Mouse (Mus musculus): ENCODE results near the gene Aprt. TPM values are rescaled to one million over a fixed set of nuclear protein-coding genes. Genes with fewer than 3 reads are reported as not detected.

The Aprt gene
- polyA plus RNA-seq, 1 experiment from 2014 or later: 545 TPM

Other genes starting within 250 kb of the Aprt start
- gene Trhr2, start 216.2 kb downstream of the Aprt start, polyA plus RNA-seq (2015; fragmentation: Nextera tagmentation; extraction: Ambion mirVana): not detected in 2 replicates
- 53.9 and 54.0 TPM in 2 replicates for gene Zc3h18, start 200.3 kb downstream of the Aprt start, polyA plus RNA-seq (2015; fragmentation: Nextera tagmentation; extraction: Ambion mirVana)
- gene Il17c, start 154.9 kb downstream of the Aprt start, polyA plus RNA-seq (2015; fragmentation: Nextera tagmentation; extraction: Ambion mirVana): not detected in 2 replicates
- gene Cyba, start 144.0 kb downstream of the Aprt start, polyA plus RNA-seq (2015; fragmentation: Nextera tagmentation; extraction: Ambion mirVana): 307 and 314 TPM in 2 replicates
- 60.2 and 68.3 TPM in 2 replicates for gene Mvd, start 133.5 kb downstream of the Aprt start, polyA plus RNA-seq (2015; fragmentation: Nextera tagmentation; extraction: Ambion mirVana)
- 0.57 and 0.86 TPM in 2 replicates for gene Snai3, start 116.2 kb downstream of the Aprt start, polyA plus RNA-seq (2015; fragmentation: Nextera tagmentation; extraction: Ambion mirVana)
- 29.5 and 31.5 TPM in 2 replicates for gene Rnf166, start 100.8 kb downstream of the Aprt start, polyA plus RNA-seq (2015; fragmentation: Nextera tagmentation; extraction: Ambion mirVana)
- gene Ctu2, start 100.8 kb downstream of the Aprt start, polyA plus RNA-seq (2015; fragmentation: Nextera tagmentation; extraction: Ambion mirVana): 43.4 and 44.6 TPM in 2 replicates
- 10.8 and 12.2 TPM in 2 replicates for gene Piezo1, start 25.6 kb downstream of the Aprt start, polyA plus RNA-seq (2015; fragmentation: Nextera tagmentation; extraction: Ambion mirVana)
- gene Cdt1, start 8.9 kb downstream of the Aprt start, polyA plus RNA-seq (2015; fragmentation: Nextera tagmentation; extraction: Ambion mirVana): 40.3 and 41.8 TPM in 2 replicates
- 17.1 and 18.8 TPM in 2 replicates for gene Galns, start 34.6 kb upstream of the Aprt start, polyA plus RNA-seq (2015; fragmentation: Nextera tagmentation; extraction: Ambion mirVana)
- 58.0 and 76.0 TPM in 2 replicates for gene Trappc2l, start 34.7 kb upstream of the Aprt start, polyA plus RNA-seq (2015; fragmentation: Nextera tagmentation; extraction: Ambion mirVana)
- gene Pabpn1l, start 45.8 kb upstream of the Aprt start, polyA plus RNA-seq (2015; fragmentation: Nextera tagmentation; extraction: Ambion mirVana): not detected in 2 replicates
- gene Cbfa2t3, start 122.2 kb upstream of the Aprt start, polyA plus RNA-seq (2015; fragmentation: Nextera tagmentation; extraction: Ambion mirVana): 4.6 and 4.7 TPM in 2 replicates
- gene Acsf3, start 198.6 kb upstream of the Aprt start, polyA plus RNA-seq (2015; fragmentation: Nextera tagmentation; extraction: Ambion mirVana): 21.8 and 24.6 TPM in 2 replicates